Mouse (Mus musculus) MEL-GATA-1-ER (cell line): ENCODE measurements around the gene Mum1.

Source experiments
- DNase-seq: peaks from one replicate; pipeline ENCODE4 v3.0.0-alpha.2; 2012; ENCODE audit warnings: low read depth; ENCODE audit errors: extremely low read depth

Mum1 gene

GRCm38 (mm10) chr10:80250573-80250972, 24.3 kb downstream of the Mum1 start:
- no peak for DNase-seq

GRCm38 (mm10) chr10:80252011-80252410, 25.8 kb downstream of the Mum1 start:
- DNase-seq: no peak

GRCm38 (mm10) chr10:80252493-80253274, 26.4 kb downstream of the Mum1 start:
- no peak for DNase-seq

- DNase-seq: no peak
Measured at GRCm38 (mm10) chr10:80253551-80253950, 27.3 kb downstream of the Mum1 start.

GRCm38 (mm10) chr10:80254331-80255297, 28.4 kb downstream of the Mum1 start:
- no peak for DNase-seq

GRCm38 (mm10) chr10:80255881-80256535, 29.8 kb downstream of the Mum1 start:
- DNase-seq: no peak

- DNase-seq: no peak
Measured at GRCm38 (mm10) chr10:80257936-80258335, 31.7 kb downstream of the Mum1 start.

GRCm38 (mm10) chr10:80258752-80259462, 32.7 kb downstream of the Mum1 start:
- DNase-seq: no peak

GRCm38 (mm10) chr10:80259463-80259805, 33.2 kb downstream of the Mum1 start:
- DNase-seq: no peak

- DNase-seq: no peak
Measured at GRCm38 (mm10) chr10:80259861-80260641, 33.8 kb downstream of the Mum1 start.

- peak; percentile 80 for DNase-seq
Measured at GRCm38 (mm10) chr10:80260642-80261584, 34.7 kb downstream of the Mum1 start, which contains the start of the genes Gamt and Dazap1. Gene Gamt, minus strand, starts transcription at chr10:80261012. Gene Dazap1, plus strand, starts transcription at chr10:80261486.

- DNase-seq: peak; percentile 96
Measured at GRCm38 (mm10) chr10:80261585-80261968, 35.3 kb downstream of the Mum1 start.

GRCm38 (mm10) chr10:80262169-80262568, 35.9 kb downstream of the Mum1 start:
- no peak for DNase-seq

- DNase-seq: no peak
Measured at GRCm38 (mm10) chr10:80262776-80263365, 36.6 kb downstream of the Mum1 start.

- DNase-seq: peak; percentile 97
Measured at GRCm38 (mm10) chr10:80264341-80265148, 38.3 kb downstream of the Mum1 start.

- no peak for DNase-seq
Measured at GRCm38 (mm10) chr10:80265149-80265486, 38.9 kb downstream of the Mum1 start.

GRCm38 (mm10) chr10:80270099-80270498, 43.9 kb downstream of the Mum1 start:
- no peak for DNase-seq

- no peak for DNase-seq
Measured at GRCm38 (mm10) chr10:80270734-80271181, 44.5 kb downstream of the Mum1 start.
